Mouse (Mus musculus) pancreas, adult 10 weeks (tissue): ENCODE data around the gene Atrn. TPM values are rescaled to one million over a fixed set of nuclear protein-coding genes. Genes with fewer than 3 reads are reported as not detected.

Experiments used
- polyA plus RNA-seq: library from polyadenylated mRNA; stranded (reverse); fragments of 350-450 nt; fragmentation: Illumina TruSeq; extraction: RNeasy Lipid Tissue Mini Kit (QIAGEN cat#74804); gene quantifications from one replicate; pipeline ENCODE4 v1.2.3, GENCODE M21; 2015; ENCODE audit warnings: low read depth, low replicate concordance; ENCODE audit not compliant: insufficient read depth

The Atrn gene
- 3.9 TPM for polyA plus RNA-seq

DNA sequence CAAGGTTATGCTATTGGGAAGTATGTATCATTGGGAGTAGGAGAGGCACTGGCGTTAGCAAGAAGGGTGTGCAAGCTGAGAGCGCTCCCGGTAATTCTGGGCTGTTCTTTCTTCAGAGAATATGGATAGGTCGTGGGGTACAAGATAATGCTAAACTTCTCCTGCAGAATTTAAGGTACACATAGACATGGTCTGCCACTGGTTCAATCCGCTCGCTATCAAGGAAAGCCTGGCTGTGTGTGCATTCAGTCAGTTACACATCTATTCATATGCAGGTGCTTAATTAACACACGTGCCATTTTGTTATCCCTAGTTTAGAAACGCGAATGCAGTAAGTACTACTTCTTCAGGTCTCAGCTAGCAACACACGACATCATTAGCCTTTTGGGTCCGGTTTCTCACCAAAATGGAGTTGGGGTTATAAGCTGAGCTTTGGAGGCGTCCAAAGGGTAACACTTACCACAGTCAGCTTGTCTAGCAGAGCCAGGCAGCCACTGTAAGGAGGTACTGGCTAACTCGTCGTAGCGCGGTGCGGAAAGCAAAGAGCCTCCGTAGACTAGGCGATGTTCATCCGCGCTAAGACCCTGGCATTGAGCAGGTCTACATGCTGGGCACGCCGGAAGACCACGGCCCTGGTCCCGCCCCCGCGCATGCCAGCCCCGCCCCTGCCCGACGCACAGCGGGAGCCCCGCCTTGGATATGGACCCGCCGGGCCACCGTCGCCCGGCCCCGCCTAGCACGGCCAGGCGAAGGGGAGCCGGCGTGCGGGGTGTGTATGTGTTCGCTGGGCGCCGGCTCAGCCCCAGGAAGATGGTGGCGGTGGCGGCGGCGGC, at the start of gene Atrn, which contains the start of gene 4930402H24Rik:
Gene Atrn (plus strand): TSS at position 745 of the 833 bp plus-strand sequence.
Gene 4930402H24Rik (minus strand): TSS at position 656 of the 833 bp plus-strand sequence.

DNA sequence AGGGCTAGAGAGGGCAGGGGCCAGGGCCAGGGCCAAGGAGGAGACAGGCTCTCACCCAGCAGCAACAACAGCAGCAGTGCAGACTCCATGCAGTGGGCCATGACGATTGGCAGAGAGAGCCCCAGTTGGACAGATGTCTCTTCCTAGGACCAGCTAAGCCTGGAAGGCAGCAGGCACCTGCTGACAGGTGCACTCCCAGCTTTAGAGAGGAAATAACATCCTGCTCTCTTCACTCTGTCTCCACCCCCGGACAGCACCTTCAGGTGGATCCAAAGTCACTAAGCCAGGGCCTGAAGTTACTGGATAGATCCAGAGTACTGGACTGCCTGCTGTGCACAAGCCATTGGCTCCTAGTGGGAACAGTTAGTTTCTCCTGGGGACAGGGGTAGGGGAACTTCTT, 136.7 kb downstream of the Atrn start, which contains the start of gene Gfra4:
Gene Gfra4 (minus strand): TSS at position 101 of the 400 bp plus-strand sequence.

DNA sequence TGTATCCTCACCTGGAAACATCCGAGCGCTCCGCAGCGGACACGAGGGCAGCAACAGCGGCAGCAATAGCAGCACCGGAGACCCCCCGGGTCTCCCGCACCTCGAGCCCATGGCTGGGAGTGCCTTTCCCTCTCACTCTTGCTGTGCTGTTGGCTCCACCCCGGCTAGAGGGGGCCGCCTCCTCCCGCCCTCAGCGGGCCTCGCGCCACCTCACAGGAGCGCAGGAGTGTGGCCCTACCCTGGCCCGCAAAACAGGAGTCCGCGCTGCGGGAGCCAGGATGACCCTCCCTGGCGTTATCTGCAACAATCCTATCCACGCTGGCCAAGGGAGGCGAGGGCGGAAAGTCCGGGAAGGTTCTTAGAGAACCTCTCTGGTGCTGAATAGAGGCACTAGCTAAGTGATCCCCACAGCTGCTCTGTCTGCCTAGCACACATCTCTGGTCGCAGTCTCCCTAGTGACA, 157.1 kb downstream of the Atrn start, which contains the start of gene Adam33:
Gene Adam33 (minus strand): TSS at position 411 of the 461 bp plus-strand sequence.

Other genes starting within 250 kb of the Atrn start
- 75.4 TPM for gene Ddrgk1, start 241.8 kb upstream of the Atrn start, polyA plus RNA-seq
- 7.5 TPM for gene Itpa, start 238.9 kb upstream of the Atrn start, polyA plus RNA-seq
- not detected for gene Slc4a11, start 209.0 kb upstream of the Atrn start, polyA plus RNA-seq
- gene 4930402H24Rik, start 89 bp upstream of the Atrn start, polyA plus RNA-seq: 7.2 TPM
- 2.2 TPM for gene Gfra4, start 136.6 kb downstream of the Atrn start, polyA plus RNA-seq
- 28.8 TPM for gene Adam33, start 157.3 kb downstream of the Atrn start, polyA plus RNA-seq
- 0.44 TPM for gene Siglec1, start 180.3 kb downstream of the Atrn start, polyA plus RNA-seq
- 6.4 TPM for gene Hspa12b, start 220.8 kb downstream of the Atrn start, polyA plus RNA-seq
- gene Gm11037, start 227.0 kb downstream of the Atrn start, polyA plus RNA-seq: not detected